Mouse (Mus musculus) lung, embryonic 16.5 days (tissue): ENCODE data around the gene Nkx2-2. TPM values are rescaled to one million over a fixed set of nuclear protein-coding genes. Genes with fewer than 3 reads are reported as not detected.

Source experiments
- ATAC-seq: fragments of 200-750 bp; cut with Nextera tagmentation; 2 replicates; pipeline ENCODE4 v1.8.0; 2017; ENCODE audit warnings: low read depth, mild to moderate bottlenecking, moderate library complexity
- H3K27ac ChIP-seq: fragments of 300-500 bp; sonication (generic); 2 replicates; pipeline ENCODE4 v1.5.1; 2014; ENCODE audit warnings: mild to moderate bottlenecking, control low read depth, low read length
- H3K27me3 ChIP-seq: fragments of 300-500 bp; sonication (generic); 2 replicates; pipeline ENCODE4 v1.6.1; 2014; ENCODE audit warnings: low read depth, low read length, mixed read lengths; ENCODE audit not compliant: control insufficient read depth, insufficient read depth
- H3K36me3 ChIP-seq: fragments of 300-500 bp; sonication (generic); 2 replicates; pipeline ENCODE4 v1.6.1; 2014; ENCODE audit warnings: low read length; ENCODE audit not compliant: control insufficient read depth, insufficient read depth
- H3K4me1 ChIP-seq: fragments of 300-500 bp; sonication (generic); replicated peaks from 2 replicates; pipeline ENCODE4 v1.6.1; 2014; ENCODE audit warnings: low read length, mixed read lengths; ENCODE audit not compliant: control insufficient read depth, insufficient read depth
- H3K4me2 ChIP-seq: fragments of 300-500 bp; sonication (generic); 2 replicates; pipeline ENCODE4 v1.6.1; 2014; ENCODE audit warnings: low read depth, low read length, control low read depth
- H3K4me3 ChIP-seq: fragments of 300-500 bp; sonication (generic); 2 replicates; pipeline ENCODE4 v1.5.1; 2014; ENCODE audit warnings: mild to moderate bottlenecking, low read length, control low read depth
- H3K9ac ChIP-seq: fragments of 300-500 bp; sonication (generic); 2 replicates; pipeline ENCODE4 v1.6.1; 2014; ENCODE audit warnings: low read length, control low read depth
- H3K9me3 ChIP-seq: fragments of 300-500 bp; sonication (generic); 2 replicates; pipeline ENCODE4 v1.6.1; 2016; ENCODE audit warnings: low read length; ENCODE audit not compliant: control insufficient read depth
- WGBS: fragments of 180-500 bp; shearing (Covaris S2); extraction: QIAGEN DNeasy Blood & Tissue Kit; methylation state at CpG from one replicate; pipeline ENCODE4 v1.1.7; 2014; 5-methylcytosine and 5-hydroxymethylcytosine counted together
- polyA plus RNA-seq: library from polyadenylated mRNA; unstranded; fragments of >200 nt; fragmentation: Nextera tagmentation; extraction: Ambion mirVana; gene quantifications from 2 replicates; pipeline ENCODE4 v1.2.1, GENCODE M21; 2015

The Nkx2-2 gene
- polyA plus RNA-seq, 1 experiment from 2014 or later = not detected

GRCm38 (mm10) chr2:147188871-147189545 is 5.0 kb downstream of the Nkx2-2 start:
- Histone ChIP-seq H3K4me2 (no peak overlapping the region), H3K27ac (no peak overlapping the region), H3K9me3 (no peaks in the 10 kb centered on the region), H3K9ac (no peak overlapping the region), H3K4me3 (no peak overlapping the region), H3K27me3 (peaks cover 94% of the 10 kb centered on the region), H3K36me3 (no peaks in the 10 kb centered on the region), H3K4me1 (peaks cover 21% of the 10 kb centered on the region)
- no peak for ATAC-seq
- WGBS = 8% methylated on average over 11 of the region's 11 CpGs

DNA sequence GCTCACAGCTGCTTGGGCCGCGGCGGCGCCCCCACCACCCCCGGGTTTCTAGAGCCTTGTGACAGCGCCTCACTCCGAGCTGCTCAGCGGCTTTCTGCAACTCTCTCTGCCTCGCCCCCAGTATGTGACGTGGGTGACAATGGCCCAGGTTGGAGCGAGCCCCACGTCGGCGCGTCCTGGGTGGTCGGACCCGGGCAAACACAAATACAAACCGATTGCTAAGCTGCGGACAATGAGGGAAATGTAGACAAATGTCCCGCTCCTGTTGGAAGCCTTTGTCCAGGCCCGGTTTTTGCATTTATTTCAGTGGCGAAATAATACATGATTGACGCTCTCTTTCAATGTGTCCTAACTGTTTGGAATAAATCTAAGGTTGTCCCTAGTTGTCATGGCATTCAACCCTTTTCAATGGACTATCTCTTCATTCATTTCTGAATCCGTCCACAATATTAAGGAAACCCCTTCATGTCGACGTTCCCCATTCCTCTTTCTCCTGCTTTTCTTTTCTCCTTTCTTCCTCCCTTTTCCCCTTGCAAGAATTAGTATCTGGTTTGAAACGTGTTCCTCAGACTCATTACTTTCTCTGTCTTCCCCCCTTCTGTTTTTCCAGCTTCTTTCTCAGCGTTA is 5.9 kb downstream of the Nkx2-2 start:
- peaks cover 94% of the 10 kb centered on the region for H3K27me3 ChIP-seq
- H3K9ac ChIP-seq = no peak overlapping the region
- no peaks in the 10 kb centered on the region for H3K36me3 ChIP-seq
- no peak overlapping the region for H3K27ac ChIP-seq
- no peak overlapping the region for H3K4me2 ChIP-seq
- 2% methylated on average over 28 of the region's 28 CpGs for WGBS
- no peak for ATAC-seq
- peaks cover 20% of the 10 kb centered on the region for H3K4me1 ChIP-seq
- no peak overlapping the region for H3K4me3 ChIP-seq
- H3K9me3 ChIP-seq = no peaks in the 10 kb centered on the region

DNA sequence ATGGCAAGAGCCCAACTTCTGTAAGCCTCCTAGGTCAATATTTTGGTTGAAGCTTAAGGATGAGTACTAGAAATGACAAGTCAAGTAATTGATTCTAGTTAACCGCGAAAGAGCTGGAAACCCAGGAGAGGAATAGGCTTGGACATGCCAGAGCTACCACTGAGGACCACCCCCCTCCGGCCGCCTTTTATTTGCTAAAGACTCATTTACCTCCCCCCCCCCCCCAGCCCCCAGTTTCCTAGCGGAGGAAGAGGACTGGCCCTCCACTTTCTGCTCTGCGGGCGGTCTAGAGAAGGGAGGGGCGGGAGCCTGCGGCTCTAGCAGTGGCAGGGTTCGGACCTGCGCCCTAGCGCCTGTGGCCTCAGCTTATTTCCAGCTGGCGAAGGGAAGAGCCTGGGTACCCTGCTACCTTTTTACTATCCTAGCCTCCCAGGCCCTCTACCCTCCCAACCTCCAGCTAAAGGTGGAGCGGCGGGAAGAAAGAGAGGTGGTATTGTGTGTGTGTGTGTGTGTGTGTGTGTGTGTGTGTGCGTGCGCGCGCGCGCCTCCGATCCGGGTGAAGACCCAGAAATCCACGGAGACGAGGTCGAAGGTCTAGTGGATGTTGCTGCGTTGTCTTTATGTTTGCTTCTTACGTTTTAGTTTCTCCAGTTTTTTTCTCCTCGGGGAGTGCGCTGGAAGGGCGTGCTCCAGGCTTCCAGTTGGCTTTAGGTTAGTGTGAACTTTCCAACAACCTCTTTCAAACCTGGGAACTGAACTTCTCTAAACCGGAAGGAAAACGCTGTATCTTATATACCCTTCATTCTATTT is 6.8 kb downstream of the Nkx2-2 start:
- no peaks in the 10 kb centered on the region for H3K9me3 ChIP-seq
- ATAC-seq = no peak
- no peak overlapping the region for H3K4me3 ChIP-seq
- no peak overlapping the region for H3K9ac ChIP-seq
- WGBS = under 1% methylated on average over 24 of the region's 33 CpGs
- no peak overlapping the region for H3K27ac ChIP-seq
- peaks cover 94% of the 10 kb centered on the region for H3K27me3 ChIP-seq
- H3K4me2 ChIP-seq = no peak overlapping the region
- H3K36me3 ChIP-seq = no peaks in the 10 kb centered on the region
- H3K4me1 ChIP-seq = peaks cover 24% of the 10 kb centered on the region

DNA sequence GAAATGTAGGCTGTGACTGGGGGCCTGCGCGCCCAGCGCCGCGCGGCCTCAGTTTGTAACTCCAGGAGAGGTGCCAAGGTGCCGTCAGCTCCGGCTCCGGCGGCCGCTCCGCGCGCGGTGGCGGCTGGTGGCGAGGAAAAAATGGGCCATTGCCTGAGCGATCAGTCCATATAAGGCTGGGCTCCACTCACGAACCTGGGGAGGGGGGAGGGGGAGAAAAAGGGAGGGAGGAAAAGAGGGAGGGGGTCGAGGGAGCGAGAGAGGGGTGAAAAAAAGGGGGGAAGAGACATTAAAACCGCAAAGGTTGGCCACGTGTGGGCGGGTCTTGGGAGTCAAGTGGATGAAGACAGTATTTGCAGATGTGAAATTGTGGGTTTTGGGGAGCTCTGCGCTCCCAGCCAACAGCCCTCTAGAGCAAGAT is 7.8 kb downstream of the Nkx2-2 start:
- no peak overlapping the region for H3K4me2 ChIP-seq
- H3K36me3 ChIP-seq = no peaks in the 10 kb centered on the region
- no peak for ATAC-seq
- no peak overlapping the region for H3K27ac ChIP-seq
- WGBS = 2% methylated on average over 25 of the region's 25 CpGs
- H3K4me3 ChIP-seq = 0 out of 2 replicates have a peak overlapping the region, but pooled peaks have one; percentile 8
- peaks cover 24% of the 10 kb centered on the region for H3K4me1 ChIP-seq
- H3K27me3 ChIP-seq = peaks cover 96% of the 10 kb centered on the region
- no peaks in the 10 kb centered on the region for H3K9me3 ChIP-seq
- H3K9ac ChIP-seq = no peak overlapping the region

GRCm38 (mm10) chr2:147185561-147185960 is 8.5 kb downstream of the Nkx2-2 start:
- peak overlapping the region; percentile 1 for H3K4me3 ChIP-seq
- H3K9me3 ChIP-seq = no peaks in the 10 kb centered on the region
- peak overlapping the region; percentile 7 for H3K4me2 ChIP-seq
- H3K4me1 ChIP-seq = peaks cover 24% of the 10 kb centered on the region
- H3K36me3 ChIP-seq = no peaks in the 10 kb centered on the region
- ATAC-seq = no peak
- WGBS = under 1% methylated on average over 23 of the region's 23 CpGs
- peaks cover 96% of the 10 kb centered on the region for H3K27me3 ChIP-seq
- no peak overlapping the region for H3K9ac ChIP-seq
- H3K27ac ChIP-seq = no peak overlapping the region

DNA sequence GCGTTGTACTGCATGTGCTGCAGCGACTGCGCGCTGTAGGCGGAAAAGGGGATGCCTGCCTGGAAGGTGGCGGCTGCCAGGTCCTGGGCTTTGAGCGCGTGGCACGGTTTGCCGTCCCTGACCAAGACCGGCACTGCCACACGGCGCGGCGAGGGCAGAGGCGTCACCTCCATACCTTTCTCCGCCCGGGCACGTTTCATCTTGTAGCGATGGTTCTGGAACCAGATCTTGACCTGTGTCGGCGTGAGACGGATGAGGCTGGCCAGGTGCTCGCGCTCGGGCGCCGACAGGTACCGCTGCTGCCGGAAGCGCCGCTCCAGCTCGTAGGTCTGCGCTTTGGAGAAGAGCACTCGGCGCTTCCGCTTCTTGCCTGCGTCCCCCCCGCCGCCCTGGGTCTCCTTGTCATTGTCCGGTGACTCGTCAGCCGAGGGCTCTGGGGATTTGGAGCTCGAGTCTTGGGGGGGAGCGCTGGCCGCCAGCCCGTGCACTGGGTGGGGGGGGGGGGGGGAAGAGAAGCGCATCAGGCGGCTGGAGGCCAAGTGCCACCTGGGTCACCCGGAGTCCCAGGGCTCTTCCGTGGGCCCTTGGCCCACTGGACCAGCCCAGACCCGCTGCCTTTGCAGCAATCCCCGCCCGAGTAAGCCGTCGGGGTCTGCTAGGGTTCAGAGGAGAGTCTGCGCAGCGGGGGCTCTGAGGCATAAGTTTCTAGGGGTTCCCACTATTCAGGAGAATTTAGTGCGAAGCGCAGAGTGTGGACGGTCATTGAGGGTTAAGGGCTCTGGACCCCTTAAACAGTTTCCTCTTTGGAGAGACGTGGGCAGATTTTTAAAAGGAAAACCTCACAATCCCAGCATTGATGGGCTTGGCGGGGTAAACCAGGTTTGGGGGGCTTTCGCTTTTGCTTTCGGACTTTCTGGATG is 9.7 kb downstream of the Nkx2-2 start:
- H3K4me3 ChIP-seq = peak overlapping the region; percentile 37
- H3K9me3 ChIP-seq = no peaks in the 10 kb centered on the region
- H3K27ac ChIP-seq = no peak overlapping the region
- no peaks in the 10 kb centered on the region for H3K36me3 ChIP-seq
- H3K27me3 ChIP-seq = peaks cover 95% of the 10 kb centered on the region
- ATAC-seq = 0 out of 2 replicates have a peak, but pooled peaks have one; percentile 12
- peaks cover 12% of the 10 kb centered on the region; the same call in 1 of the 2 replicates for H3K4me1 ChIP-seq
- H3K4me2 ChIP-seq = peak overlapping the region; percentile 50
- H3K9ac ChIP-seq = no peak overlapping the region; the same call in 1 of the 2 replicates
- under 1% methylated on average over 54 of the region's 65 CpGs for WGBS

GRCm38 (mm10) chr2:147183521-147183920 is 10.5 kb downstream of the Nkx2-2 start:
- no peak overlapping the region for H3K4me2 ChIP-seq
- peak overlapping the region; percentile 37 for H3K4me3 ChIP-seq
- ATAC-seq = no peak

GRCm38 (mm10) chr2:147182709-147183260 is 11.3 kb downstream of the Nkx2-2 start:
- 11% methylated on average over 25 of the region's 25 CpGs for WGBS
- Histone ChIP-seq H3K27ac (no peak overlapping the region), H3K36me3 (no peaks in the 10 kb centered on the region), H3K4me3 (no peak overlapping the region), H3K4me2 (no peak overlapping the region), H3K4me1 (peaks cover 18% of the 10 kb centered on the region; the same call in 1 of the 2 replicates), H3K9ac (no peak overlapping the region), H3K27me3 (peaks cover 90% of the 10 kb centered on the region), H3K9me3 (no peaks in the 10 kb centered on the region)
- no peak for ATAC-seq

More at GRCm38 (mm10) chr2:147183521-147183920, 10.5 kb downstream of the Nkx2-2 start:
- Histone ChIP-seq H3K27me3 (peaks cover 93% of the 10 kb centered on the region), H3K4me1 (peaks cover 14% of the 10 kb centered on the region; the same call in 1 of the 2 replicates), H3K27ac (no peak overlapping the region), H3K9me3 (no peaks in the 10 kb centered on the region), H3K9ac (no peak overlapping the region), H3K36me3 (no peaks in the 10 kb centered on the region)
- WGBS = 4% methylated on average over 12 of the region's 12 CpGs
